Mouse (Mus musculus) heart, adult 2 months (tissue): ENCODE results near the gene Proser2.

Experiments used
- CTCF ChIP-seq: fragments of 200-600 bp; IDR thresholded peaks from 2 replicates; pipeline ENCODE4 v1.8.1; 2022; ENCODE audit warnings: antibody characterized with exemption, mild to moderate bottlenecking, moderate library complexity
- EP300 ChIP-seq: fragments of 200-500 bp; IDR thresholded peaks from 2 replicates; pipeline ENCODE4 v1.6.1; 2011; ENCODE audit warnings: low read depth, low read length, control low read depth; ENCODE audit not compliant: insufficient read depth
- POLR2A ChIP-seq: fragments of 200-500 bp; IDR thresholded peaks from 2 replicates; pipeline ENCODE4 v1.6.1; 2011; ENCODE audit warnings: mild to moderate bottlenecking, low read depth, low read length, control low read depth; ENCODE audit not compliant: insufficient read depth

DNA sequence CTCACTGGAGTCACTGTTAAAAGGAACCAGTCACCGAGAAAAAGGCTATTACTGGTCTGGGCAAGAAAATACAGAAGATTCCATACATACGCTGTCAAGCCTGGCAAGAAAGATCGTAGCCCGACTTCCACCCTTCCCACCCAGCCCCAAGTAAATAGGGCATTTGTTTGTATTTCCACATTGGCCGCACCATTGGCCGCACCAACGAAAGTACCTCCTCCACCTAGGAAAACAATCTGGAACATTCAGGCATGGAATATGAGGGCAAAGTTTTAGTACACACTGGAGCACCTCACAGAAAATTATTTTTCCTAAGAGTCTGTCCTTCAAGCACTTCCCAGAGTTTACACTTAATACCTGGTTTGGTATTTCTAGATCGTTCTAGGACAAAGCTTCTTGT, 1.1 kb downstream of the Proser2 start:
- TF ChIP-seq CTCF: no peak
- no peak for TF ChIP-seq EP300
- TF ChIP-seq POLR2A: no peak
